Mouse (Mus musculus) kidney, adult 2 months (tissue): ENCODE data around the gene Golim4.

Experiments
- CTCF ChIP-seq: fragments of 200-500 bp; conservative IDR thresholded peaks from 2 replicates; pipeline ENCODE4 v1.5.1; 2011; ENCODE audit warnings: low read depth, mild to moderate bottlenecking, control low read depth, low read length, moderate library complexity, mixed read lengths; ENCODE audit not compliant: insufficient read depth, insufficient read length
- POLR2A ChIP-seq: fragments of 200-500 bp; IDR thresholded peaks from one replicate; pipeline ENCODE4 v1.6.1; 2011; ENCODE audit warnings: low read depth, low read length, control low read depth

- TF ChIP-seq POLR2A (no peak), CTCF (no peak)
These were observed 46.0 kb downstream of the Golim4 start for GRCm38 (mm10) chr3:75910768-75911167.
